ENCODE assay signal across 29 mouse cellular contexts in genomic region chr10:108310195-108310594, GRCm38 (mm10). TPM values are rescaled to one million over a fixed set of nuclear protein-coding genes. Genes with fewer than 3 reads are reported as not detected.
"Had no signal": no experiment of that assay in that cellular context is flagged by ENCODE, and none has a peak within 500 bp of the region (broad histone marks: within the 10 kb centered on the region; RNA-seq: fewer than 3 reads in every experiment).

No protein-coding gene starts in this region.

- H3K4me1 ChIP-seq: embryonic facial prominence, embryonic 10.5 days; embryonic facial prominence, embryonic 12.5 days; embryonic facial prominence, embryonic 13.5 days; embryonic facial prominence, embryonic 15.5 days; forebrain, embryonic 12.5 days; forebrain, embryonic 13.5 days had no signal

- H3K9me3 ChIP-seq: embryonic facial prominence, embryonic 10.5 days; embryonic facial prominence, embryonic 12.5 days; embryonic facial prominence, embryonic 13.5 days; embryonic facial prominence, embryonic 15.5 days; forebrain, embryonic 10.5 days; forebrain, embryonic 12.5 days; forebrain, embryonic 13.5 days had no signal

- ATAC-seq: forebrain, embryonic 13.5 days; forebrain, embryonic 14.5 days; forebrain, embryonic 16.5 days; forebrain, postnatal 0 days had no signal

- H3K27ac ChIP-seq: embryonic facial prominence, embryonic 10.5 days; embryonic facial prominence, embryonic 12.5 days; embryonic facial prominence, embryonic 13.5 days; embryonic facial prominence, embryonic 15.5 days; forebrain, embryonic 10.5 days; forebrain, embryonic 12.5 days; forebrain, embryonic 13.5 days; gastrocnemius, adult 2 months; heart, adult 2 months had no signal

- H3K4me2 ChIP-seq: embryonic facial prominence, embryonic 12.5 days; embryonic facial prominence, embryonic 13.5 days; embryonic facial prominence, embryonic 15.5 days; forebrain, embryonic 12.5 days; forebrain, embryonic 13.5 days had no signal

- H3K36me3 ChIP-seq: embryonic facial prominence, embryonic 10.5 days; embryonic facial prominence, embryonic 12.5 days; embryonic facial prominence, embryonic 13.5 days; embryonic facial prominence, embryonic 15.5 days; forebrain, embryonic 10.5 days; forebrain, embryonic 12.5 days had no signal

- H3K9ac ChIP-seq: embryonic facial prominence, embryonic 12.5 days; embryonic facial prominence, embryonic 13.5 days; embryonic facial prominence, embryonic 15.5 days; forebrain, embryonic 12.5 days; forebrain, embryonic 13.5 days; forebrain, postnatal 0 days had no signal

- H3K27me3 ChIP-seq: embryonic facial prominence, embryonic 12.5 days; embryonic facial prominence, embryonic 13.5 days; embryonic facial prominence, embryonic 15.5 days; forebrain, embryonic 12.5 days; forebrain, embryonic 13.5 days had no signal

- H3K4me3 ChIP-seq: embryonic facial prominence, embryonic 10.5 days; embryonic facial prominence, embryonic 12.5 days; embryonic facial prominence, embryonic 13.5 days; embryonic facial prominence, embryonic 15.5 days; erythroblast, embryonic 14.5 days; forebrain, embryonic 10.5 days; forebrain, embryonic 12.5 days; forebrain, embryonic 13.5 days; gastrocnemius, adult 2 months; heart, adult 2 months had no signal

- DNase-seq: cerebellum, adult 8-10 months; cerebellum, adult 9-10 months; cerebellum, adult 9-11 months; cerebellum, postnatal 10 days; cerebellum, postnatal 14 days; cerebellum, postnatal 25 days; cerebellum, postnatal 36 days; embryo, embryonic 11 days; forebrain, postnatal 0 days; gastrocnemius, adult 2 months; gastrocnemius, postnatal 10 days; gastrocnemius, postnatal 14 days; gastrocnemius, postnatal 25 days; gastrocnemius, postnatal 36 days; heart, adult 11 months; heart, adult 18-20 months; heart, adult 2 months had no signal

RNA-seq across cellular contexts. Expression of gene Pawr, which starts 21.7 kb away (rescaled TPM):
- total RNA-seq: common myeloid progenitor, adult 5-6 weeks; granulocyte monocyte progenitor cell, adult 5-6 weeks had no signal
